Mouse (Mus musculus): ENCODE measurements at regions not wholly inside any gene's neighbourhood (a gene's known extent, or its start where the extent isn't known, plus 50 kb on each side); places are given as distances from the start of the nearest gene placed in this dataset.
"Not testable (repeated sequence)": the region's sequence is repeated elsewhere in the genome, so short reads cannot be mapped to it uniquely, and the experiment has no call there.

DNA sequence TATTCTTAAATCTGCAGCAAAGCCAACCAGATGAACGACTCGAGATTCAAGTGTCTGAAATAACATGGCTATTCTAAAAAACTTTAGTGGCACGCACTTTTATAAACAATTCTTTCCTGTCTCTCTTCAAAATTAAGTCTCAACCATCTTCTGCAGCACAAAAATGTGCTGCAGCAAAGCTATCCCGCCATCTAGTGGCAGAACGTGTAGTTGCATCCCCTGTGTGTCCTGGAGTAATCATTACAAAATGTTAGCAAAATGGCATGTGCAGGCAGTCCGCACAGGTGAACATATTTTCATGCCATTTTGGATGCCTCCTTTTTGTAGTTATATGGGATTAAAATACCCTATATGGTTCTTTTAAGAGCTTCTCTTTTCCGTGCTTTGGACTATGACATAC is 293.1 kb upstream of the Slc7a14 start:
- Histone ChIP-seq H3K27me3 (ENCODE audit: control insufficient read depth, insufficient read depth, low read length, poor library complexity, severe bottlenecking) (no peaks in the 10 kb centered on the region), H3K36me3 (ENCODE audit: control insufficient read depth, insufficient read depth, low read length, poor library complexity, severe bottlenecking) (no peaks in the 10 kb centered on the region)
- peak; percentile 64 for DNase-seq (ENCODE audit: low read depth, low spot score)

DNA sequence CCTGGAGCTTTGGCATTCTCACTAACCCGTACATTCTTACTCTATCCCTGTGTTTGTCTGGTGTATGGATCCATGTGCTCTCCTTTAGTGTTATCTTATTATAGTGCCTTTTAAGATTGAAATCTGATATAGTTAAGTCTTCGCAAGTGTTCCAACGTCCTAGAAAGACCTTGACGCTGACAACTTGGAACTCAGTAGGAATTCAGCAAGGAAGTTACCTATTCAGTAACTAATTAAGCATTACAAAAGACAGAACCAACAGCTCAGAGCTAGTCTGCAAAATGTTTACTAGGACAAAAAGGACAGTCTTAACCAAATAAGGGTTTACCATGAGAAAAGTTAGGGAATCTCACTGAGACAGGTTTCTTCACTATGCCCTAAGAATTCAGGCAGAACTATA is 286.4 kb upstream of the Slc7a14 start:
- not testable (repeated sequence) for DNase-seq (ENCODE audit: low read depth, low spot score); H3K36me3 ChIP-seq (ENCODE audit: control insufficient read depth, insufficient read depth, low read length, poor library complexity, severe bottlenecking); H3K27me3 ChIP-seq (ENCODE audit: control insufficient read depth, insufficient read depth, low read length, poor library complexity, severe bottlenecking)

- H3K27me3 ChIP-seq (ENCODE audit: control insufficient read depth, insufficient read depth, low read length, poor library complexity, severe bottlenecking), result no peaks in the 10 kb centered on the region
- no peaks in the 10 kb centered on the region for H3K36me3 ChIP-seq (ENCODE audit: control insufficient read depth, insufficient read depth, low read length, poor library complexity, severe bottlenecking)
- no peak for DNase-seq (ENCODE audit: low read depth, low spot score)
Observed at GRCm38 (mm10) chr3:31585971-31586370, 275.8 kb upstream of the Slc7a14 start.

DNA sequence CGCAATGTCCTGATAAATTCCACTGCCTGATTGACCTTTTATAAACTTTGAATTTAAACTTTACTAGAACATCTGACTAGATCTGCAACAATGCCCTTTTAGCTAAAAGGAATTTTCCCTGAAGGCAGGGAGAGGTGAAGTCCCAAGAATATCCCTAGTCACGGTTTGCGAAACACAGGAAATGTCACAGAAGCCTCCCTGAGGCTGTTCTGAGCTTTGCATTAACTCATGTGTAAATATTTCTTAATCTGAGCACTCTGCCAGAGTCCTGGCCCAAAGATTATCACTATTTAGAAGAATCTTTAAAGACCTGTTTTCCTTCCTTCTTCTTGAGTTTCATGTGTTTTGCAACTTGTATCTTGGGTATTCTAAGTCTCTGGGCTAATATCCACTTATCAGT is 263.7 kb upstream of the Slc7a14 start:
- no peak for DNase-seq (ENCODE audit: low read depth, low spot score)
- no peaks in the 10 kb centered on the region for H3K27me3 ChIP-seq (ENCODE audit: control insufficient read depth, insufficient read depth, low read length, poor library complexity, severe bottlenecking)
- H3K36me3 ChIP-seq (ENCODE audit: control insufficient read depth, insufficient read depth, low read length, poor library complexity, severe bottlenecking), result no peaks in the 10 kb centered on the region
